Mouse (Mus musculus) midbrain, embryonic 14.5 days (tissue): ENCODE results near the gene Zfp931. TPM values are rescaled to one million over a fixed set of nuclear protein-coding genes. Genes with fewer than 3 reads are reported as not detected.
A peak's percentile ranks its signal among the peaks of the same experiment; 100 is the strongest.
"Not testable (repeated sequence)": the region's sequence is repeated elsewhere in the genome, so short reads cannot be mapped to it uniquely, and the experiment has no call there.

Experiments used
- ATAC-seq: fragments of 200-750 bp; cut with Nextera tagmentation; 2 replicates; pipeline ENCODE4 v1.8.0; 2017; ENCODE audit warnings: moderate number of reproducible peaks, moderate library complexity; ENCODE audit not compliant: low FRiP score, low TSS enrichment
- DNase-seq: peaks from one replicate; pipeline ENCODE4 v3.0.0-alpha.2; 2015
- H3K27ac ChIP-seq: fragments of 300-500 bp; sonication (generic); replicated peaks from 2 replicates; pipeline ENCODE4 v1.5.1; 2014; ENCODE audit warnings: mild to moderate bottlenecking, low read depth, low read length, moderate library complexity
- H3K27me3 ChIP-seq: fragments of 300-500 bp; sonication (generic); 2 replicates; pipeline ENCODE4 v1.6.1; 2014; ENCODE audit warnings: low read length, control low read depth, mixed read lengths; ENCODE audit not compliant: control insufficient read depth, insufficient read depth
- H3K36me3 ChIP-seq: fragments of 300-500 bp; sonication (generic); 2 replicates; pipeline ENCODE4 v1.6.1; 2014; ENCODE audit warnings: low read length, control low read depth; ENCODE audit not compliant: control insufficient read depth, insufficient read depth
- H3K4me1 ChIP-seq: fragments of 300-500 bp; sonication (generic); 2 replicates; pipeline ENCODE4 v1.6.1; 2014; ENCODE audit warnings: mild to moderate bottlenecking, antibody characterized with exemption, low read length, control low read depth; ENCODE audit not compliant: control insufficient read depth, insufficient read depth
- H3K4me2 ChIP-seq: fragments of 300-500 bp; sonication (generic); 2 replicates; pipeline ENCODE4 v1.6.1; 2014; ENCODE audit warnings: mild to moderate bottlenecking, low read length, moderate library complexity
- H3K4me3 ChIP-seq: fragments of 300-500 bp; sonication (generic); replicated peaks from 2 replicates; pipeline ENCODE4 v1.5.1; 2014; ENCODE audit warnings: low read depth, low read length
- H3K9ac ChIP-seq: fragments of 300-500 bp; sonication (generic); replicated peaks from 2 replicates; pipeline ENCODE4 v1.6.1; 2014; ENCODE audit warnings: mild to moderate bottlenecking, low read length, moderate library complexity
- H3K9me3 ChIP-seq: fragments of 300-500 bp; sonication (generic); 2 replicates; pipeline ENCODE4 v1.6.1; 2016; ENCODE audit warnings: low read length, control low read depth, mixed read lengths; ENCODE audit not compliant: control insufficient read depth
- WGBS: fragments of 180-500 bp; shearing (Covaris S2); extraction: QIAGEN DNeasy Blood & Tissue Kit; methylation state at CpG from one replicate; pipeline ENCODE4 v1.1.7; 2014; 5-methylcytosine and 5-hydroxymethylcytosine counted together
- polyA plus RNA-seq: library from polyadenylated mRNA; unstranded; fragments of >200 nt; fragmentation: Nextera tagmentation; extraction: Ambion mirVana; gene quantifications from 2 replicates; pipeline ENCODE4 v1.2.1, GENCODE M21; 2014

Gene Zfp931
- polyA plus RNA-seq, 1 experiment from 2014 or later, result 12.1 TPM

- Histone ChIP-seq H3K4me3 (peak overlapping the region; percentile 49), H3K4me2 (peak overlapping the region; percentile 55), H3K9ac (peak overlapping the region; percentile 45; the same call in 1 of the 2 replicates)
- DNase-seq, result peak; percentile 1
- H3K27ac ChIP-seq, ATAC-seq, H3K27me3 ChIP-seq, H3K9me3 ChIP-seq, H3K4me1 ChIP-seq, H3K36me3 ChIP-seq: not testable (repeated sequence)
- WGBS, result 24% methylated on average over 2 of the region's 2 CpGs
These were observed 54.4 kb downstream of the Zfp931 start for GRCm38 (mm10) chr2:178023861-178024260.

GRCm38 (mm10) chr2:178023011-178023611, 55.2 kb downstream of the Zfp931 start, which contains the start of gene Zfp971:
Gene Zfp971, plus strand, starts transcription at chr2:178023284.
- DNase-seq, result peak; percentile 37
- not testable (repeated sequence) for H3K36me3 ChIP-seq

GRCm38 (mm10) chr2:178020773-178021172, 57.5 kb downstream of the Zfp931 start:
- WGBS, result 91% methylated on average over 8 of the region's 8 CpGs
- H3K27me3 ChIP-seq, DNase-seq, H3K4me3 ChIP-seq, ATAC-seq, H3K4me2 ChIP-seq, H3K9me3 ChIP-seq, H3K9ac ChIP-seq, H3K27ac ChIP-seq, H3K4me1 ChIP-seq, H3K36me3 ChIP-seq: not testable (repeated sequence)

More at GRCm38 (mm10) chr2:178023011-178023611, 55.2 kb downstream of the Zfp931 start, which contains the start of gene Zfp971:
- not testable (repeated sequence) for H3K4me1 ChIP-seq, H3K9me3 ChIP-seq, H3K27me3 ChIP-seq, H3K27ac ChIP-seq, ATAC-seq
- peak within 1 kb of the TSS; percentile 45 for H3K9ac ChIP-seq
- peak within 1 kb of the TSS; percentile 49 for H3K4me3 ChIP-seq
- peak within 1 kb of the TSS; percentile 55 for H3K4me2 ChIP-seq
- 2% methylated on average over 14 of the region's 15 CpGs for WGBS

GRCm38 (mm10) chr2:178019486-178019885, 58.8 kb downstream of the Zfp931 start:
- H3K4me3 ChIP-seq, H3K4me2 ChIP-seq, H3K9me3 ChIP-seq, ATAC-seq, DNase-seq, H3K9ac ChIP-seq, H3K27me3 ChIP-seq, H3K4me1 ChIP-seq, H3K36me3 ChIP-seq, H3K27ac ChIP-seq: not testable (repeated sequence)
- 77% methylated on average over 3 of the region's 3 CpGs for WGBS

Other genes starting within 250 kb of the Zfp931 start
- gene Gm14325, start 238.1 kb downstream of the Zfp931 start, polyA plus RNA-seq, result 37.9 and 42.4 TPM in 2 replicates
- gene Gm14327, start 181.4 kb downstream of the Zfp931 start, polyA plus RNA-seq, result 2.0 TPM in 2 replicates
- gene Zfp972, start 152.9 kb downstream of the Zfp931 start, polyA plus RNA-seq, result 0.84 TPM in 1 of 2 replicates, not detected in the other
- 15.3 and 17.5 TPM in 2 replicates for gene Gm14326, start 121.2 kb downstream of the Zfp931 start, polyA plus RNA-seq
- gene Zfp971, start 55.2 kb downstream of the Zfp931 start, polyA plus RNA-seq, result 9.0 and 9.4 TPM in 2 replicates
- gene Phactr3, start 40.5 kb upstream of the Zfp931 start, polyA plus RNA-seq, result 62.5 and 79.2 TPM in 2 replicates